Mouse (Mus musculus): Measurements from ENCODE around the gene Nosip. TPM values are rescaled to one million over a fixed set of nuclear protein-coding genes. Genes with fewer than 3 reads are reported as not detected.
"Not testable (repeated sequence)": the region's sequence is repeated elsewhere in the genome, so short reads cannot be mapped to it uniquely, and the experiment has no call there.

Gene Nosip
- polyA plus RNA-seq, 1 experiment from 2014 or later, result 66.7 TPM

DNA sequence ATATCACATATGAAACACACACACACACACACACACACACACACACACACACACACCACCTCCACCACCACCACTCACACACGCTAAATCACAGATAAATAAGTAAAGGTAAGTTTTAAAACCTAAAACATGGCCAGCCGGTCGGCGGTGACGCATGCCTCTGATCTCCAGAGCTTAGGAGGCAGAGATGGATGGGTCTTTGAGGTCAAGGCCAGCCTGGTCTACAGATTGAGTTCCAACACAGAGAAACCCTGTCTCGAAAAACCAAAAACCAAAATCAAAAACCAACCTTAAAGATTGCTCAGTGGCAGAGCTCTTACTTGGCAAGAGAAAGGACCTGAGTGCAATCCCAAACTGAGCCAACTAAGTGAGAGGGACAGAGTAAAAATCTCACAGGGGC is 37.8 kb downstream of the Nosip start:
- no peak for DNase-seq (ENCODE audit: low spot score)
- peaks cover 16% of the 10 kb centered on the region for H3K4me1 ChIP-seq
- WGBS, result 95% methylated on average over 6 of the region's 6 CpGs
- H3K27ac ChIP-seq (replicated peaks), result no peak overlapping the region
- H3K36me3 ChIP-seq, result no peaks in the 10 kb centered on the region
- H3K27me3 ChIP-seq (ENCODE audit: low read depth, poor library complexity, severe bottlenecking), result no peaks in the 10 kb centered on the region
- H3K9me3 ChIP-seq (replicated peaks), result no peaks in the 10 kb centered on the region
- no peak overlapping the region for H3K4me3 ChIP-seq

DNA sequence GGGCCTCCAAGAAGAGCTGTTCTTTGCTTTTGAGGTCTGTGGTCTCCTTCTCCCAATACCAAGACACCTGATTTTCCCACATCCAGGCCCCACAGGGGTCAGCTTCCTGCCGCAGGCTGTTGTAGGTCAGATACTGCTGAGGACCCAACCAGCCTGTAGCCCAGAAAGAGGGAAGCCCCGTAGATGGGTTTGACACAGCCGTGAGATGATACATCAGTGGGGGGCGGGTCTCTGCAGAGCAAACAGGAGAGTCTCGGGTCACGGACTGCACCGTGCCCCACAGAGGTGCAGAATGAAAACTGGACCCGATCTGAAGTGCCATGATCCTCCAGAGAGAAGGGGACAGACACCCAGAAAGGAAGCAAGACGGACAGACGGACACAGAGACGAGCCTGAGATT is 40.2 kb downstream of the Nosip start:
- DNase-seq (ENCODE audit: low spot score), result no peak
- H3K4me3 ChIP-seq, result no peak overlapping the region
- H3K27ac ChIP-seq (replicated peaks), result no peak overlapping the region
- H3K4me1 ChIP-seq, result peaks cover 36% of the 10 kb centered on the region
- no peaks in the 10 kb centered on the region for H3K36me3 ChIP-seq
- H3K9me3 ChIP-seq (replicated peaks), result no peaks in the 10 kb centered on the region
- no peaks in the 10 kb centered on the region for H3K27me3 ChIP-seq (ENCODE audit: low read depth, poor library complexity, severe bottlenecking)
- WGBS, result 90% methylated on average over 11 of the region's 11 CpGs

DNA sequence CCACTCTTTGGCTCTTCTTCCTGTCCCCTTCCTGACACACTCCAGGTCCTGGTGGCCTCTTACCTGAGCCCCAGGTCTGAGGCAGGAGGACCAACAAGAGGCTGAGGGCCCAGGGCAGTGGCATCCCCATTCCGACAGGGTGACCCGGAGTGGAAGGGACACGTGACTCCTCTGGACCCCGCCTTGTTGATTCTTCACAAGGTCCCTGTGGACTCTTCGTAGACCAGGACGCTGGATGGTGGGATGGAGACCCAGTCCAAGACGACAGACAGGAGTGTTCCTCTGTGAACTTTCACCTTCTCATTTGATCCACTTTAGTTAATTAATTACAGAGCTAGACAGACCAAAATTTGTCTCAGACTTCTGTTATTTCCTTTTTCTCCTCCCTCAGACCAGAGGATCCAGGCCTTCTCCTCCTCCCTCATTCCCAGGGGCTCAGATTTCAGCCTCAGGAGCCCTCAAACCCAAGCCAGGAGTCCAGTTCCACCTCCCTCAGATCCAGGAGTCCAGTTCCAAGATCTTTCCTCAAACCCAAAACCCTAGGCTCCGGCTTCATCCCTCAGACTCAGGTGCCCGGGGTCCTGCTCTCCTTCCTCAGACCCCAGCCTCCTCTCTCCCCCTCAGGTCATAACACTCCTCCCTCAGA is 40.8 kb downstream of the Nosip start:
- H3K27me3 ChIP-seq (ENCODE audit: low read depth, poor library complexity, severe bottlenecking), result no peaks in the 10 kb centered on the region
- peak overlapping the region; percentile 7; the same call in 1 of the 2 replicates for H3K27ac ChIP-seq (replicated peaks)
- H3K36me3 ChIP-seq, result no peaks in the 10 kb centered on the region
- 87% methylated on average over 9 of the region's 9 CpGs for WGBS
- H3K9me3 ChIP-seq (replicated peaks), result no peaks in the 10 kb centered on the region
- no peak overlapping the region; the same call in 1 of the 2 replicates for H3K4me3 ChIP-seq
- no peak for DNase-seq (ENCODE audit: low spot score)
- peaks cover 37% of the 10 kb centered on the region for H3K4me1 ChIP-seq

DNA sequence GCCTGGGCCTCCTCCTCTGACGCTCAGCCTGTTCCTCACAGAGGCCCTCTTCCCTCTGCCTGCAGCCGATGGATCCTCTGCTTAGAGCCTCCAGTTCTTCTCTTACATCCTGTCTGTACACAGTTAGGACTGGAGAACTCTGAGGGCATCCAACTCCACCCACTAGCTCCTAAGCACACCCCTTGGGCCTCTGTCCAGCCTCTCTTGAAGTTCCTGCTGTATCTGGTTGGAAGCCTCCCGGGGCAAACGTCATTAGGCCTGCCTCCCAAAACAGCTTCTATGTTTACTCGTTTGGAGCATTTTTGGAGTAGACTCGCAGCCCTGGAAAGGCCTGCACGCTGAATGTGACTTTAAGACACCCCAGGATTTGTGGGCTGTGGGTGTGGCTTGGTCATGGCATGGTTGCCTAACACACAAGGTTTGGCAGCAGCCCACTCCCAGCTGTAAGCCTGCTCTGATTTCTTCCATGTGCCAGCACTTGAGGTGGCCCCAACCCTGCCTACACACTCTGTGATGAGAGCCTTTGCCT is 41.5 kb downstream of the Nosip start, which contains the start of gene Fcgrt:
Gene Fcgrt, minus strand, starts transcription at position 200 of the 529 bp plus-strand sequence.
- no peak within 1 kb of the TSS; the same call in 1 of the 2 replicates for H3K4me3 ChIP-seq
- no peaks in the 10 kb centered on the region for H3K9me3 ChIP-seq (replicated peaks)
- 83% methylated on average over 7 of the region's 7 CpGs for WGBS
- no peak for DNase-seq (ENCODE audit: low spot score)
- peaks cover 37% of the 10 kb centered on the region for H3K4me1 ChIP-seq
- no peaks in the 10 kb centered on the region for H3K36me3 ChIP-seq
- no peaks in the 10 kb centered on the region for H3K27me3 ChIP-seq (ENCODE audit: low read depth, poor library complexity, severe bottlenecking)
- H3K27ac ChIP-seq (replicated peaks), result peak within 1 kb of the TSS; percentile 7; the same call in 1 of the 2 replicates

DNA sequence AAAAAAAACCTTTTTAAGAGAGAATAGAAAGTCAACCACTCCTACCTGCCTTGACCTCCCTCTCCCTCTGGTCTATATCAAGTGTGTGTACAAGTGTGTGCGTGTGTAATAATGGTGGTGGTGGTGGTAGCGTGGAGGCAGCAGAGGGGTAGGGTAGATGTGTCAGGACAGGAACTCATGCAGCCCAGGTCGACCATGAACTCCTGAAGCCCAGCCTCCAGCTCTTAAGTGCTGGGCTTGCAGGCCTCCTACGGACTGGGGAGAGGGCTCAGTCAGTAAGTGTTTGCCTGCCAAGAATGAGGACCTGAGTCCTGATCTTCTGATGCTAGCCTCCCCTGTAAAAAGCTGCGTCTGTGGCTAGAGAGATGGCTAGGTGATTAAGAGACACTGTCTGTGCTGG is 42.7 kb downstream of the Nosip start:
- Histone ChIP-seq H3K4me1 (peaks cover 37% of the 10 kb centered on the region), H3K27me3 (ENCODE audit: low read depth, poor library complexity, severe bottlenecking) (no peaks in the 10 kb centered on the region), H3K36me3 (no peaks in the 10 kb centered on the region), H3K9me3 (replicated peaks) (no peaks in the 10 kb centered on the region), H3K4me3 (no peak overlapping the region), H3K27ac (replicated peaks) (peak overlapping the region; percentile 81; the same call in 1 of the 2 replicates)
- no peak for DNase-seq (ENCODE audit: low spot score)
- 85% methylated on average over 5 of the region's 5 CpGs for WGBS

DNA sequence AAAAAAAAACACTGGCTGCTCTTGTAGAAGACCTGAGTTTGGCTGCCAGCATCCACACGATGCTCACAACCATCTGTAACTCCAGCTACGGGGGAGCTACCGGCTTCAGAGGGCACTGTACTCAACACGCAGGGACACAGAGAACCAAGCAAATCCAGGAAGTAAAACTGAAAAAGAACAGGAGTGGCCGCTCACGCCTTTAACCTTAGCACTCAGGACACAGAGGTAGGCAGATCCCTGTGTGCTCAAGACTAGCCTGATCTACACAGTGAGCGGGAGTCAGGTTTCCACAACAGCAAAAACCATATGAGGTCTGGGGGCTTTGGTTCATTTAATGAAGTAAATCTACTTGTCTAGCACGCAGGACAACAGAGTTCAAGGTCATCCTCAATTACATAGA is 43.3 kb downstream of the Nosip start:
- DNase-seq (ENCODE audit: low spot score), result no peak
- Histone ChIP-seq H3K9me3 (replicated peaks) (no peaks in the 10 kb centered on the region), H3K27me3 (ENCODE audit: low read depth, poor library complexity, severe bottlenecking) (no peaks in the 10 kb centered on the region), H3K27ac (replicated peaks) (peak overlapping the region; percentile 81), H3K4me1 (peaks cover 37% of the 10 kb centered on the region), H3K36me3 (no peaks in the 10 kb centered on the region), H3K4me3 (no peak overlapping the region)
- WGBS, result 84% methylated on average over 8 of the region's 8 CpGs

DNA sequence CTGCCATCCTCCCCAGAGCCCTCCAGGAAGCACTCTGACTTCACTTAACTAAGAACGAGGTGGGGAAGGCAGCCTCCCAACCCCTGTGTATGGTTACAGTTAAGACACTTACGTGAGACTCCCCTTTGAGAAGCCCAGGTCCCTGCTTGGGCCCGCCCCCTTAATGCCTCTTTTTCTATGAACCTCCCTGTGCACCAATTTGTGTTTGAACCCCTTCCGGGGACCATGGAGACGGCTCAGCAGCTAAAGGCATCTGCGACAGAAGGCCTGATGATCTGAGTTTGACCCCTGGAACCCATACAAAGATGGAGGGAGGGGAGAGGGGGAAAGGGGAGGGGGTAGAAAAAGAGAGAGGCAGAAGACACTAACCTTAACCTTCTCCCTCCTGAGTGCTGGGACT is 44.2 kb downstream of the Nosip start:
- Histone ChIP-seq H3K27ac (replicated peaks) (peak overlapping the region; percentile 81), H3K9me3 (replicated peaks) (no peaks in the 10 kb centered on the region), H3K36me3 (no peaks in the 10 kb centered on the region), H3K4me1 (peaks cover 37% of the 10 kb centered on the region), H3K4me3 (peak overlapping the region; percentile 35; the same call in 1 of the 2 replicates), H3K27me3 (ENCODE audit: low read depth, poor library complexity, severe bottlenecking) (no peaks in the 10 kb centered on the region)
- DNase-seq (ENCODE audit: low spot score), result peak; percentile 73
- 20% methylated on average over 6 of the region's 6 CpGs for WGBS

DNA sequence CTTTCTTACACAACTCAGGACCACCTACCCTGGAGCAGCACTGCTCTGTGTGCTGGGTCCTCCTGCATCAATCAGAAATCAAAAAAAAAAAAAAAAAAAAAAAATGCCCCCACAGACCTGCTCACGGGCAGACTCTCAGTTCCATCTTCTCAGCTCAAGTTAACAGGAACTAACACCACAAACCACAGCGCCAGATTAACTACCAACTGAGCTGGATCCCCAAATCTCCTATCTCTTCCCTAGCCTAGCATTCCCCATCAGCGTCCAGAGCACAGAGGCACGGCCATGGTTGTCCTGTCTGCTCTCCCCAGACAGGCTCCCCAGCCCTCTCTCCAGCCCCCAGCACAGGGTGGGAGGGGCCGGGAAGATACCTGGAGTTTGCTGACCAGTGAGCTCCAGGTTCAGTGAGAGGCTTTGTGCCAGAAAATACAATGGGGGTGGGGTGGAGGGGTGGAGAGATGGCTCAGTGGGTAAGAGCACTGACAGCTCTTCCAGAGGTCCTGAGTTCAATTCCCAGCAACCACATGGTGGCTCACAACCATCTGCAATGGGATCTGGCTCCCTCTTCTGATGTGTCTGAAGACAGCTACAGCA is 44.9 kb downstream of the Nosip start:
- peaks cover 37% of the 10 kb centered on the region for H3K4me1 ChIP-seq
- H3K4me3 ChIP-seq, result no peak overlapping the region
- H3K27ac ChIP-seq (replicated peaks), result peak overlapping the region; percentile 81
- DNase-seq (ENCODE audit: low spot score), result no peak
- WGBS, result 53% methylated on average over 5 of the region's 5 CpGs
- no peaks in the 10 kb centered on the region for H3K9me3 ChIP-seq (replicated peaks)
- H3K27me3 ChIP-seq (ENCODE audit: low read depth, poor library complexity, severe bottlenecking), result no peaks in the 10 kb centered on the region
- no peaks in the 10 kb centered on the region for H3K36me3 ChIP-seq

DNA sequence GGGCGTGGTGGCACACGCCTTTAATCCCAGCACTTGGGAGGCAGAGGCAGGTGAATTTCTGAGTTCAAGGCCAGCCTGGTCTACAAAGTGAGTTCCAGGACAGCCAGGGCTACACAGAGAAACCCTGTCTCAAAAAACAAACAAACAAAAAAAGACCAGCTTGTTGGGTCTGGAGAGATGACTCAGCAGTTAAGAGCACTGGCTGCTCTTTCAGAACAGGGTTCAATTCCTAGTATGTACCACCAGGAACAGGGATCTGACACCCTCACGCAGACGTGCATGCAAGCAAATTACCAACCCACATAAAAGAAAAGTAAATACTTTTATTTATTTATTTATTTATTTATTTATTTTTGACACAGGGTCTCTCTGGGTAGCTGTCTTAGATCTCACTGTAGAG is 47.9 kb downstream of the Nosip start:
- WGBS, result 92% methylated on average over 4 of the region's 4 CpGs
- DNase-seq (ENCODE audit: low spot score); H3K27ac ChIP-seq (replicated peaks): not testable (repeated sequence)

DNA sequence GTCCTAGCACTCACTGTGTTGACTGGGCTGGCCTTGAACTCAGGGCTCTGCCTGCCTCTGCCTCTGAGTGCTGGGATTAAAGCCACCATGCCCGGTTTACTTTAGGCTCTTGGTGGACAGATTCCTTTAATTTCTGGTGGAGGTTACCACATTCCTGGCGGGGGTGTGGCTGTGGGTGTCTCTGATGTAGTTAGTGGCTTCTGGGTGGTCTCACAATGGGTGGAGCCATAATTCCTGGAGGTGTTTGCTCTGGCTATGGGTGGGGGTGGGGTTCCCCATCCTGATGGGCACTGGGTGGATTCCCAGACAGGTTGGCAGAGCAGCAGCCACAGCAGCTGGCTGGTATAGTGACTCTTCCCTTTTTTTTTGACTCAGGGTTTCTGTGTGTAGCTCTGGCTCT is 49.7 kb downstream of the Nosip start:
- DNase-seq (ENCODE audit: low spot score), result no peak
- 67% methylated on average over 2 of the region's 2 CpGs for WGBS
- no peaks in the 10 kb centered on the region for H3K9me3 ChIP-seq (replicated peaks)
- no peaks in the 10 kb centered on the region for H3K36me3 ChIP-seq
- H3K4me3 ChIP-seq, result no peak overlapping the region
- peaks cover 6% of the 10 kb centered on the region for H3K4me1 ChIP-seq
- H3K27me3 ChIP-seq (ENCODE audit: low read depth, poor library complexity, severe bottlenecking), result no peaks in the 10 kb centered on the region
- no peak overlapping the region for H3K27ac ChIP-seq (replicated peaks)

More for the DNA sequence above, 47.9 kb downstream of the Nosip start:
- not testable (repeated sequence) for H3K36me3 ChIP-seq; H3K9me3 ChIP-seq (replicated peaks); H3K27me3 ChIP-seq (ENCODE audit: low read depth, poor library complexity, severe bottlenecking); H3K4me3 ChIP-seq
- H3K4me1 ChIP-seq, result peaks cover 23% of the 10 kb centered on the region

DNA sequence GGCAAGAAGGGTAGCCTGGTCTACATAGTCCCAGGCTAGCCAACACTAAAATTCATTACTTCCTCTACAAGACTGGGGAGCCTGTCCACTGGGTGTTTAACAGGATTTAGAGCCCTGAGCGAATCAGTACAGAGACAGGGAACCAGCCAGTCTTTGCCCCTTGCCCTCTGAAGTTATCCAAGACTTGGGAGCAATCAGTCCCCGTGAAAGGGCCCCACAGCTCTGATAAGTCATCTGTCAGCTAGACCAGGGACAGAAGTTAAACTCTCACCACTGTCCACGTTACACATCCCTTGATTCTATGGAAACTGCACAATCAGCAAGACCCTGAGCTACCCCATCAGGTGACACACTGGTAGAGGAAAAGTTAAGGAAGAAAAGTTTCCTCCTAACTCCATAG is 50.3 kb downstream of the Nosip start:
- no peaks in the 10 kb centered on the region for H3K9me3 ChIP-seq (replicated peaks)
- H3K4me1 ChIP-seq, result peaks cover under 1% of the 10 kb centered on the region; the same call in 1 of the 2 replicates
- no peak for DNase-seq (ENCODE audit: low spot score)
- no peak overlapping the region for H3K27ac ChIP-seq (replicated peaks)
- H3K4me3 ChIP-seq, result no peak overlapping the region
- WGBS, result 79% methylated on average over 3 of the region's 3 CpGs
- H3K36me3 ChIP-seq, result peaks cover 2% of the 10 kb centered on the region; the same call in 1 of the 2 replicates
- no peaks in the 10 kb centered on the region for H3K27me3 ChIP-seq (ENCODE audit: low read depth, poor library complexity, severe bottlenecking)

DNA sequence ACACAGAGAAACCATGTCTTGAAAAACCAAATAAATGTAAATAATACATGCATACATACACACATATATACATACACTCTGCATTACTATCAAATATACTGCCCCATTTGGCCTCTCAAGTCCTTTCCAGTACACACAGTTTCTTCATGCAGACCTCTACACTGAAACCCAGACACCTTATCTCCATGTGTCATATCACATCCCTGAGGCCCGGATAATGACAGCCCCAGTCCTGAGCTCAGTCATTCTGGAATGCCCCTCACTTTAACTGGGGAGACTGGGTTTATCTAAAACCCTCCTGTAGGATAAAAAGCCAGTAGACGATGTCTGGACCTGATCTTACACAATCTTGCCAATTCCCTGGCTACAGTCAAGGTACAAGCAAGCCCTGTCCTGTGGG is 51.2 kb downstream of the Nosip start:
- H3K36me3 ChIP-seq, result peaks cover 12% of the 10 kb centered on the region
- H3K27me3 ChIP-seq (ENCODE audit: low read depth, poor library complexity, severe bottlenecking), result no peaks in the 10 kb centered on the region
- whole genome bisulfite sequencing, result 88% methylated on average over 2 of the region's 2 CpGs
- H3K9me3 ChIP-seq (replicated peaks), result no peaks in the 10 kb centered on the region
- peaks cover 7% of the 10 kb centered on the region; the same call in 1 of the 2 replicates for H3K4me1 ChIP-seq
- DNase-seq (ENCODE audit: low spot score), result no peak
- no peak overlapping the region for H3K4me3 ChIP-seq
- no peak overlapping the region for H3K27ac ChIP-seq (replicated peaks)

DNA sequence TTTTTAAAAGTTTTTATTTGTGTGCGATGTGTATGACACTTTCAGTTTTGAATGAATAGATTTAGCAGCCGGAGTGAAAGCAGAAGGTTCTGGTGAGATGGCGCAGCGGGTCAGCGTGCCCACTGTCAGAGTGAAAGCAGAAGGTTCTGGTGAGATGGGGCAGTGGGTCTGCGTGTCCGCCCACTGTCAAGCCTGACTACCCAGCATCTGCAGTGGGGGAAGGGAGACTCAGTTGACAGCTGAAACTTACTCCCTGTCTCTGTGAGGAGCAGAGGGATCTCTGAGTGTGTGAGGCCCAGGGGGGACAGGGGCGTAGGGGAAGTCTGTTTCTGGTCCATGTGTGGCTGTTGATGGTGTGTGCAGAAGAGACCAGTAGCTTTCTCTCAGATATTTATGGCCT is 55.3 kb downstream of the Nosip start:
- H3K27ac ChIP-seq (replicated peaks), result 0 out of 2 replicates have a peak overlapping the region, but pooled peaks have one; percentile 23
- no peaks in the 10 kb centered on the region for H3K27me3 ChIP-seq (ENCODE audit: low read depth, poor library complexity, severe bottlenecking)
- WGBS, result 81% methylated on average over 8 of the region's 8 CpGs
- peaks cover 52% of the 10 kb centered on the region for H3K36me3 ChIP-seq
- no peaks in the 10 kb centered on the region for H3K9me3 ChIP-seq (replicated peaks)
- peaks cover 21% of the 10 kb centered on the region for H3K4me1 ChIP-seq
- no peak for DNase-seq (ENCODE audit: low spot score)
- no peak overlapping the region for H3K4me3 ChIP-seq

All from midbrain, embryonic 10.5 days (tissue).